Mouse (Mus musculus) cortical plate, adult 2 months (tissue): ENCODE measurements at regions not wholly inside any gene's neighbourhood (a gene's known extent, or its start where the extent isn't known, plus 50 kb on each side); places are given as distances from the start of the nearest gene placed in this dataset.

Experiments used
- CTCF ChIP-seq: fragments of 200-500 bp; IDR thresholded peaks from 2 replicates; pipeline ENCODE4 v1.5.1; 2011; ENCODE audit warnings: mild to moderate bottlenecking, control low read depth, low read length; ENCODE audit not compliant: insufficient read depth; ENCODE audit errors: extremely low read depth
- POLR2A ChIP-seq: fragments of 200-500 bp; IDR thresholded peaks from 2 replicates; pipeline ENCODE4 v1.6.1; 2011; ENCODE audit warnings: mild to moderate bottlenecking, low read length, control low read depth; ENCODE audit not compliant: insufficient read depth; ENCODE audit errors: extremely low read depth

- TF ChIP-seq CTCF, result no peak
- no peak for TF ChIP-seq POLR2A
Measured at GRCm38 (mm10) chr4:131483958-131484605, 354.0 kb downstream of the Ptpru start.
